Mouse (Mus musculus) spleen, adult 2 months (tissue): ENCODE measurements at regions not wholly inside any gene's neighbourhood (a gene's known extent, or its start where the extent isn't known, plus 50 kb on each side); places are given as distances from the start of the nearest gene placed in this dataset.

ENCODE experiments used
- CTCF ChIP-seq: fragments of 200-500 bp; IDR thresholded peaks from 2 replicates; pipeline ENCODE4 v1.5.1; 2011; ENCODE audit warnings: mild to moderate bottlenecking, inconsistent platforms; ENCODE audit not compliant: insufficient read depth, insufficient read length, insufficient replicate concordance; ENCODE audit errors: extremely low read depth
- POLR2A ChIP-seq: fragments of 200-500 bp; IDR thresholded peaks from 2 replicates; pipeline ENCODE4 v1.6.1; 2011; ENCODE audit warnings: low read depth, low read length, inconsistent platforms

- TF ChIP-seq POLR2A (no peak), CTCF (no peak)
These were observed 339.4 kb upstream of the Rnaseh2b start for GRCm38 (mm10) chr14:61953029-61953428.
